Mouse (Mus musculus): ENCODE data around the gene Etfbkmt. TPM values are rescaled to one million over a fixed set of nuclear protein-coding genes. Genes with fewer than 3 reads are reported as not detected.

Gene Etfbkmt
- total RNA-seq, 1 experiment: 6.8 TPM

GRCm38 (mm10) chr6:149095389-149095788 is 44.3 kb upstream of the Etfbkmt start:
- in situ Hi-C loops (cut with MboI; ENCODE audit: low sequenced_read_pairs in 2 of 2, unreplicated experiment in 2 of 2): no loop called here
- Histone ChIP-seq H3K27ac (ENCODE audit: insufficient read depth, low read depth, low read length, poor library complexity, severe bottlenecking) (no peak overlapping the region), H3K9ac (ENCODE audit: insufficient read depth, low read depth, low read length, poor library complexity, severe bottlenecking) (no peak overlapping the region), H3K36me3 (ENCODE audit: control insufficient read depth, insufficient read depth, low read length, poor library complexity, severe bottlenecking) (no peaks in the 10 kb centered on the region), H3K4me3 (ENCODE audit: insufficient read depth in 1 of 2, low read depth in 1 of 2, low read length in 2 of 2, poor library complexity in 1 of 2, severe bottlenecking in 1 of 2) (no peak overlapping the region), H3K9me3 (ENCODE audit: control insufficient read depth, insufficient read depth, low read depth, low read length) (no peaks in the 10 kb centered on the region), H3K4me1 (ENCODE audit: control insufficient read depth in 2 of 2, insufficient read depth in 2 of 2, low read length in 2 of 2, poor library complexity in 1 of 2) (no peaks in the 10 kb centered on the region; a peak in 1 of 4 replicates)
- TF ChIP-seq HCFC1 (IDR thresholded peaks at IDR 0.05; ENCODE audit: borderline replicate concordance, insufficient read depth, low read length): no peak
- TF ChIP-seq ZNF384 (IDR thresholded peaks at IDR 0.05; ENCODE audit: low read depth, low read length): no peak
- TF ChIP-seq ZC3H11A (IDR thresholded peaks at IDR 0.05; ENCODE audit: borderline replicate concordance, low read depth, low read length): no peak
- DNase-seq (ENCODE audit: low read depth, low spot score): no peak

GRCm38 (mm10) chr6:149096233-149096632 is 43.4 kb upstream of the Etfbkmt start:
- Histone ChIP-seq H3K27ac (ENCODE audit: insufficient read depth, low read depth, low read length, poor library complexity, severe bottlenecking) (no peak overlapping the region), H3K36me3 (ENCODE audit: control insufficient read depth, insufficient read depth, low read length, poor library complexity, severe bottlenecking) (no peaks in the 10 kb centered on the region), H3K9me3 (ENCODE audit: control insufficient read depth, insufficient read depth, low read depth, low read length) (no peaks in the 10 kb centered on the region), H3K4me1 (ENCODE audit: control insufficient read depth in 2 of 2, insufficient read depth in 2 of 2, low read length in 2 of 2, poor library complexity in 1 of 2) (no peaks in the 10 kb centered on the region; a peak in 1 of 4 replicates), H3K9ac (ENCODE audit: insufficient read depth, low read depth, low read length, poor library complexity, severe bottlenecking) (no peak overlapping the region), H3K4me3 (ENCODE audit: insufficient read depth in 1 of 2, low read depth in 1 of 2, low read length in 2 of 2, poor library complexity in 1 of 2, severe bottlenecking in 1 of 2) (no peak overlapping the region)
- no peak for DNase-seq (ENCODE audit: low read depth, low spot score)
- TF ChIP-seq HCFC1 (IDR thresholded peaks at IDR 0.05; ENCODE audit: borderline replicate concordance, insufficient read depth, low read length): no peak
- no peak for TF ChIP-seq MAFK (IDR thresholded peaks at IDR 0.05; ENCODE audit: insufficient read depth, low read depth, low read length)
- TF ChIP-seq ZNF384 (IDR thresholded peaks at IDR 0.05; ENCODE audit: low read depth, low read length): no peak
- no peak for TF ChIP-seq ZC3H11A (IDR thresholded peaks at IDR 0.05; ENCODE audit: borderline replicate concordance, low read depth, low read length)
- TF ChIP-seq CHD2 (IDR thresholded peaks at IDR 0.05; ENCODE audit: low read depth, low read length): no peak
- in situ Hi-C loops (cut with MboI; ENCODE audit: low sequenced_read_pairs in 2 of 2, unreplicated experiment in 2 of 2): no loop called here

GRCm38 (mm10) chr6:149097276-149097675 is 42.4 kb upstream of the Etfbkmt start:
- Histone ChIP-seq H3K9ac (ENCODE audit: insufficient read depth, low read depth, low read length, poor library complexity, severe bottlenecking) (no peak overlapping the region), H3K4me3 (ENCODE audit: insufficient read depth in 1 of 2, low read depth in 1 of 2, low read length in 2 of 2, poor library complexity in 1 of 2, severe bottlenecking in 1 of 2) (no peak overlapping the region), H3K27ac (ENCODE audit: insufficient read depth, low read depth, low read length, poor library complexity, severe bottlenecking) (no peak overlapping the region), H3K9me3 (ENCODE audit: control insufficient read depth, insufficient read depth, low read depth, low read length) (no peaks in the 10 kb centered on the region), H3K36me3 (ENCODE audit: control insufficient read depth, insufficient read depth, low read length, poor library complexity, severe bottlenecking) (no peaks in the 10 kb centered on the region), H3K4me1 (ENCODE audit: control insufficient read depth in 2 of 2, insufficient read depth in 2 of 2, low read length in 2 of 2, poor library complexity in 1 of 2) (no peaks in the 10 kb centered on the region; a peak in 1 of 4 replicates)
- TF ChIP-seq CHD2 (IDR thresholded peaks at IDR 0.05; ENCODE audit: low read depth, low read length): no peak
- TF ChIP-seq MAFK (IDR thresholded peaks at IDR 0.05; ENCODE audit: insufficient read depth, low read depth, low read length): no peak
- no peak for TF ChIP-seq ZNF384 (IDR thresholded peaks at IDR 0.05; ENCODE audit: low read depth, low read length)
- TF ChIP-seq ZC3H11A (IDR thresholded peaks at IDR 0.05; ENCODE audit: borderline replicate concordance, low read depth, low read length): no peak
- TF ChIP-seq HCFC1 (IDR thresholded peaks at IDR 0.05; ENCODE audit: borderline replicate concordance, insufficient read depth, low read length): no peak
- in situ Hi-C loops (cut with MboI; ENCODE audit: low sequenced_read_pairs in 2 of 2, unreplicated experiment in 2 of 2): no loop called here
- DNase-seq (ENCODE audit: low read depth, low spot score): no peak

- in situ Hi-C loops (cut with MboI; ENCODE audit: low sequenced_read_pairs in 2 of 2, unreplicated experiment in 2 of 2): no loop called here
- H3K9me3 ChIP-seq (ENCODE audit: control insufficient read depth, insufficient read depth, low read depth, low read length): no peaks in the 10 kb centered on the region
- H3K4me3 ChIP-seq (ENCODE audit: insufficient read depth in 1 of 2, low read depth in 1 of 2, low read length in 2 of 2, poor library complexity in 1 of 2, severe bottlenecking in 1 of 2): no peak overlapping the region
- no peaks in the 10 kb centered on the region; a peak in 1 of 4 replicates for H3K4me1 ChIP-seq (ENCODE audit: control insufficient read depth in 2 of 2, insufficient read depth in 2 of 2, low read length in 2 of 2, poor library complexity in 1 of 2)
- no peak overlapping the region for H3K9ac ChIP-seq (ENCODE audit: insufficient read depth, low read depth, low read length, poor library complexity, severe bottlenecking)
- no peak overlapping the region for H3K27ac ChIP-seq (ENCODE audit: insufficient read depth, low read depth, low read length, poor library complexity, severe bottlenecking)
- no peak for DNase-seq (ENCODE audit: low read depth, low spot score)
- H3K36me3 ChIP-seq (ENCODE audit: control insufficient read depth, insufficient read depth, low read length, poor library complexity, severe bottlenecking): no peaks in the 10 kb centered on the region
- TF ChIP-seq CHD2 (IDR thresholded peaks at IDR 0.05; ENCODE audit: low read depth, low read length) (no peak), ZC3H11A (IDR thresholded peaks at IDR 0.05; ENCODE audit: borderline replicate concordance, low read depth, low read length) (no peak), ZNF384 (IDR thresholded peaks at IDR 0.05; ENCODE audit: low read depth, low read length) (no peak)
Measured at GRCm38 (mm10) chr6:149098993-149099392, 40.7 kb upstream of the Etfbkmt start.
